ENCODE assay signal across 13 mouse cellular contexts in the genomic region with DNA sequence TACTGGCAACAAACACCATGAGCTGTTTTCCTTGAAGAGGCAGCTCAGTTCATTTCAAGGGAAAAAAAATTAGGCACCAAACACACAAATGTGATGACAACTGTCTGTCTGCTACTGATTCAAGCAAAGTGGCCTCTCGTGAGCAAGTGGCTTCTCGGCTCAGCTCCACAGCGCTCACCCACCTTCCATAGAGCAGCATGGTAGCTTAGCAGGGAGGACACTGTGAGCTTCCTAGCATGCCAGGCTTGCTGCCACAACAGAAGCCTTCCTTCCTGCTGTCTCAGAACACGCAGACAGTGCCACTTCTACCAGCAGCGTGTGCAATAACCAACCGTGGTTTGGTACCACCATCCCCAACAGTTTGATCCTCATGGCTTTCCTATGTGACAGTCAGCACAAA.
"Had no signal": no experiment of that assay in that cellular context is flagged by ENCODE, and none has a peak within 500 bp of the region (broad histone marks: within the 10 kb centered on the region; RNA-seq: fewer than 3 reads in every experiment).

No protein-coding gene starts in this region.

- ATAC-seq: intestine, embryonic 16.5 days; liver, embryonic 12.5 days; midbrain, embryonic 15.5 days had no signal

- H3K27ac ChIP-seq: kidney, embryonic 15.5 days; liver, embryonic 12.5 days; lung, embryonic 15.5 days; midbrain, embryonic 15.5 days; neural tube, embryonic 12.5 days had no signal

- H3K4me3 ChIP-seq: kidney, embryonic 15.5 days; liver, embryonic 12.5 days; lung, embryonic 15.5 days; midbrain, embryonic 15.5 days; neural tube, embryonic 12.5 days had no signal

- DNase-seq: kidney, adult 2 months; kidney, postnatal 14 days; left cerebral cortex, postnatal 4 days; right cerebral cortex, postnatal 4 days; spleen, adult 18-20 months; thymus, adult 2 months; thymus, postnatal 25 days had no signal
